Mouse (Mus musculus): Measurements from ENCODE around the gene Hspa14.

The Hspa14 gene

DNA sequence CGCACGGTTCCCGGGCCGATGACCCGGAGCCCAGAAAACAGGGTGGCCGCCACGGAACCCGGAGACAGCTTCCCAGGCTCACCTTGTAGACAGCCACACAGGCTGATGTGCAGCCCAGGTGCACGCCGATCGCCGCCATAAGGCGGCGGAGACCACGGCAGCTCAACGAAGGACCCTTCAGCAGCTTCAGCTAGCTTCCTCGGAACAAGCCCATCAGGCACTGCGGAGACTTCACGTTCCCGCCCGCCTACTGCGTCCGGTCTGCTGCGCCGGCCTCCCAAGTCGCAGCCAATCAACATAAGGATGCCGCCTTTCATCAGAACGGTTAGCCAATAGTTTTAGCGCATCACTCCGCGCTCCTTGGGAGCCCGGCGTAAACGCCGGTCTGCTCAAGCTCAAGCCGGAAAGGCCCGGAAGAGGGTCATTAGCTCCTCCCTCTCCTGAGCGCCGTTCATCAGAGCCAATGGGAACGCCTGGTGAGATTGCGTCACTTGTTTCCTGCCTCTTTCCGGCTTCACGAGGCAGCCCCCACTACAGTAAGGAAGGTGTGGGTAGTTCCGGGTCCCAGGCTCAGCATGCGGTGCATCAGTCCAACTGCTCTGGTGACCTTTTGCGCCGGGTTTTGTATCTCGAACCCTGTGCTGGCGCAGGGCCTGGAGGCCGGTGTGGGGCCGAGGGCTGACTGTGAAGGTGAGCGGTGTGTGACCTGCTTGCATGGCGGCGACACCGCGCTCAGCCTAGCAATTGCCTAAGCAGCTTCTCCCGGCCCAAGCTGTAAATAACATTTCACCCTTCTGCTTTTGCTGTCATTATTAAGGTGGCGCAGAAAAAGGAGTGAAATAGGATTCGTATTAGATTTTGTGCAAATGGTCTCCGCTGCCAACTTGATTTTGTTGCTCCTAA, at the start of gene Hspa14, which contains the start of the genes Gm45902 and Cdnf:
TSS of gene Hspa14 (minus strand) at position 263 of the 903 bp plus-strand sequence.
TSS of gene Gm45902 (minus strand) at position 239 of the 903 bp plus-strand sequence.
TSS of gene Cdnf (plus strand) at position 479 of the 903 bp plus-strand sequence.
- DNase-seq (ENCODE audit: low spot score in 2 of 2): peak; percentile 92 to 95

DNA sequence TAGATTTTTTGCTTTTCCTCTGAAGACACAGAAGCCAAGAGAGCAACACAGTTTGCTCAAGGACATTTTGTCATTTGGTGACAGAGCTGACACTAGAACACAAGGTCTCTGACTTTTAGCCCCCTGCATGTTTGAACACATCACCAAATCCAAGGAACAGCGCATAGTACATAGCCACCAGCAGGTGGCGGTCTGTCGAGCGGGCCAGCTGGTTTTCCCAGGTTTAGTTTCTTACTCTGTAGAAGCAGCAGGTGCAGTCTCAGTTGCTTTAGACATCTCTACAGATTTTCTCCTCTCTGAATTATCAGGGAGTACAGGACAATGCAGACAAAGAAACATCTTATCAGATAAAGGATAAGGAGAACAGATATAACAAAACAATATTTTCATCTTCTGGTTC, 34.0 kb upstream of the Hspa14 start:
- DNase-seq (ENCODE audit: low spot score in 2 of 2): peak; percentile 51 to 73

DNA sequence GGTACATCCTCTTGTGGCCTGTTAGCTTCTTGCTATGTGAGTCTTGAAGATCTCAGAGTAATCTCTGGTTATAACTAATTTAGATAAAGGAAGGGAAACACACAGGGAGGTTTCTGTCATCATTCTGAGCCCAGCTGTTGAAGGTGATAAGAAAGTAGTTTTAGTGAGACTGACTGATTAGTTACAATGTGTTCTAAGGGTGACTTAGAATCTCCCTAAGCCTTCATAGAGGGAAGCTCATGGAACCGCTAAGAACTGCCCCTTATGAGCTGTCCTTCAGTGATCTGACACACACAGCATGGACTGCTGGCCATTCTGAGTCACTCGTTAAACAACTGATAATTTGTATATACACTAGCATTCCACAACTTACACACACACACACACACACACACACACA, 33.4 kb upstream of the Hspa14 start:
- DNase-seq (ENCODE audit: low spot score in 2 of 2): no peak

DNA sequence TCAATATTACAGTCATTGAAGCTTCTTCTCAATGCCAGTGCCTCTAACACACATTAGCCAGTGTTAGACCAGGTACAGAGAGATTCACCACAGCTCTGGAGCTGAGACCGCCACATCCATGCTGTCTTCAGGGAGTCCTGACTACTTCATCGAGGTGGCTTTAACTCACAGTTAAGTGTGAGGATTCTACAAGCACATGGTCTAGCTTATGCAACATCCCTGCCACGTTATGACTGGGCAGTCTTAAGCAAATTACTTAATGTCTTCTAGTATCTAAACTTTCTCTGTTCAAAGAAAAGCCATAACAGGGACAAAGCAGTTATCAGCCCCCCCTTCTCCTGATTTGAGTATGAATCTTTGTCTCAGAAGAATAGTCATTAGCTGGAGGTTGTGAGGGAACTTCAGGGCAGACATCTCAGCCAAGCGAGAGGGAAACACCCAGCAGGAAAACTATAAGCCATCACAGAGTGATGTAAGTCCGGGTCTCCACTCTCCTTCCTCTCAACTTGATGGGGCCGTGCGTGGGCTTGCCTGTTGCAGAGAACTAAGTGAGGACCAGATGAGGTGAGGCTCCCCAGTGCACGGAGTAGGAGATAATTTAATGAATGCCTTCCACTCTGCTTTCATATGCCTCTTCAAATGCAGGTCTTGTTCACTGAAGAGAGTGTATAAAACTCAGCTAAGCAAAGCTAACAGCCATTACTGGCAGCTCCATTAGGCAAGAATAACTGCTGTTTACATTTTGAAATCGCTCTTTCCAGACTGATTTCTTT, 28.9 kb upstream of the Hspa14 start:
- DNase-seq (ENCODE audit: low spot score in 2 of 2): no peak

DNA sequence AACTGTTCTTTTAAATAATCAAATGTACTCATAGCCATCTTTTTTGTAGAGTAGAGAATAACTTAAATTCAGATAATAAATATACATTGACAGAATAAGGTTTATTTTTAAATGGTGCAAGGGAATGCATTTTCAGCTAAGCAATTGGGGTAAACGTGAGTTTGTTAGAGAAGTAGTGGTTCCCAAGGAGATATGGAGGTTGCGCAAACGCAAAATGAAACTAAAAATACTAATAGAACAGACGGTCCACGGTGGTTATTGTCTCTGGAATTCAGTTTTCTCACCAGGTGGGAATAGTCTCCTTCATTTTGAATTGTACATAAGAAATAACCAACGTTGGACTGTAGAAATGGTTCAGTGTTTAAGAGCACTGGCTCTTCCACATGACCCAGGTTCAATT, 13.7 kb upstream of the Hspa14 start:
- DNase-seq (ENCODE audit: low spot score in 2 of 2): no peak

DNA sequence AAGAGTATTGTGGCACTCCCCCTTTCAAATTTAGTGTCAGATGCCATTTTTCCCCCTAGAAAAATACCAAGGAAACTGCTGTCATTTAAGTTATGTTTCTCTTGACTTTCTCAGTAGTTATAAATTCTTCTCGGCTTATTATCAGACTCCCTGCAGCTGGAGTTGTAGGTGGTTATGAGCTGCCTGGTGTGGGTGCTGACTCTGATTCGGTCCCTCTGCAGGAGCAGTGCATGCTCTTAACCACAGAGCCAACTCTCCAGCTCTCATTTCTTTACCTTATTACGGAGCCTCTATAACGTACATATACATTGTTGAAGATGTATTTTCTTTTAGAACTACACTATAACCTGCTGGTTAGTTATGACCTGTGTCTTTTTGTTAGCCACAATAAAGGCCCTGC, 9.9 kb upstream of the Hspa14 start:
- no peak for DNase-seq (ENCODE audit: low spot score in 2 of 2)

DNA sequence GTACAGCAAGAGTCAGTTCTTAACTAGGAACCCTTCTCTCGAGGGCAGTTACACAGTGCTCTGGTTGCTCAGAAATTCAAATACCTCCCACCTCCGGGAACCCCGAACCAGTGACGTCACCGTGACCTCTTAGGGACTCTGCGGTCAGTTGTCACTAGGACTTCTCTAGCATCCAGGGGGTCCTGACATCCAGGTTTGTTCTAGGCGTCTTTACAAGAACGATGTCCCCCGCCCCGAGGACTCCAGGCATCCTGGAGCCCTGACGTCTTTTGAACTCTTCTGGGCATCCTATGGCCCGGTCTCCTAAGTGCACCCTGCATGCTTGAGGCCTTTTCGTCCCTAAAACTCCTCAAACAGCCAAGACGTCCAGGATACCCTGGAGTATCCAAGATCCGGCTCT, 538 bp downstream of the Hspa14 start:
- peak; percentile 43 to 76 for DNase-seq (ENCODE audit: low spot score in 2 of 2)

DNA sequence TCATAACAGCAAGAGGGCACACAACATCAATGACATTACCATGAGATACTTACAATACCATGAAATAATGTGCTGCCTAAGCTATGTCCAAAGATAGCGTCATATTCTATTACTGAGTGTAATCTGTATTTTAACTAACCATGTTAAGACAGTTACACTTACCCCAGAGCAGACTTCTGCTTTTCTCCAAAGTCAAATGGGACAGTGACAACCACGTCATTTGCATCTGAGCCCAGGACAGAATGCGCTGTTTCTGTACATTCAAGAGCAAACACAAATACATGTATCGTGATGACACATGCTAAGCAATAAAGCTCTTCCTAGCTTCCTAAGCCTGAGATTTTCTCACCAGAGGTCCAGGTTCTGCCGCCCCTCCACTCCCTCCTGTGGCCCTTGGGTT, 11.7 kb downstream of the Hspa14 start:
- DNase-seq (ENCODE audit: low spot score in 2 of 2): no peak

DNA sequence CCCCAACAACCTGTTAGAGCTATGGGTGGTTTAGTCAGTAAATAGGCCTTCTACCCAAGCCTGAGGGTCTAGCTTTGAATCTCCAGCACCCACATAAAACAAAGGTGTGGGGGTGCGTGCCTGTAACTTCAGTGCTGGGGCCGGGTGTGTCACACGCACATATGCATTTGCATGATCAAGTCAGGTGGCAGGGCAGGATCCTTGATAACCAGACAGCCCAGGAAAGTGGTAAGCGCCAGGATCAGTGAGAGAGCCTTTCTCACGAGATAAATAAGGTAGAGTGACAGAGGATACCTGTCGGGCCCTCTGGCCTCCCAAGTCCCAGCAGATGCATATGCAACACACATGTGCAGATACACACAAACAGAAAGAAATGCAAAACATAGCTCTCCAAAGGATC, 13.1 kb downstream of the Hspa14 start:
- DNase-seq (ENCODE audit: low spot score in 2 of 2): no peak

DNA sequence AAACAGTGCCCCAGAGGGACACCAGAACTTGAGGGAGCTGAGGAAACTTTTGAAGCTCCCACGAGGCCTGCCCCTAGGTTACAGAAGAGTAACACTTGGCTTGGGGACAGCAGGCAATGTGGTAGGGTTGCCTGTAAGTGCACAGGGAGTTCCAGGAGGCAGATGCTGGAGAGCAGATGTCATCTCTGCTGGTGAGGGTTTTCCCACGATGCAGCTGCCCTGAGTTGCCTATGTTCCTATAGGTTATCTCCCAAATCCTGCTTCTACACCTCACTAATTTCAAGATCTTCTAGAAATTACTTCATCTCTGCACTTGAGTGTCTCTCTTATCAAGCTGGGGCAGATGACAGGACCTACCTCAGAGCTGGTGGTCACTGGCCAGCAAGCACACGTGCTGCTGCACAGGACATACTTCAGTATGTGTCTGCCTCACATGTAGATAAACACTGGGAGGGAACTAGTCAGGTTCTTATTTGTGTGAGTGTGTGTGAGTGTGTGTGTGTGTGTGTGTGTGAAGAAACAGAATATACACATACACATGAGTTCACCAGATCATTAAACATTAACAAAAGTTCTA, 18.7 kb downstream of the Hspa14 start:
- no peak for DNase-seq (ENCODE audit: low spot score in 2 of 2)

DNA sequence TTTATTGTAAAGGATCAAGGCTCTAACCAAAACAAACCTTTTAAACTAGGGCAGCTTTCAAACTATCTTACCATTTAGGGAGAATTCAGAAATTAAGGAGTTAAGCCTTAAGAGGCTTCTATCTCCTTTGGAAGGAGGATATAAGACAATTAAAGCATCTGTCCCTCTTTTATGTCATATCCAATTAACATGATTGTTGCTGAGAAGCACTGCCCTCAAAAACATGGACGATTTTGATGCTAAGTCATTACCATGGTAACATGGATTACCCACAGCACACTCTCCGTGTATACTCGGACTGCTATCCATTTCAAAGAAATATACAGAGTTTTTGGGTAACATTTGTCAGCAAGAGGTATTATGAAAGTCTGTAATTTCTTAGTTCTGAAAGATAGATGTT, 22.8 kb downstream of the Hspa14 start:
- no peak for DNase-seq (ENCODE audit: low spot score in 2 of 2)

DNA sequence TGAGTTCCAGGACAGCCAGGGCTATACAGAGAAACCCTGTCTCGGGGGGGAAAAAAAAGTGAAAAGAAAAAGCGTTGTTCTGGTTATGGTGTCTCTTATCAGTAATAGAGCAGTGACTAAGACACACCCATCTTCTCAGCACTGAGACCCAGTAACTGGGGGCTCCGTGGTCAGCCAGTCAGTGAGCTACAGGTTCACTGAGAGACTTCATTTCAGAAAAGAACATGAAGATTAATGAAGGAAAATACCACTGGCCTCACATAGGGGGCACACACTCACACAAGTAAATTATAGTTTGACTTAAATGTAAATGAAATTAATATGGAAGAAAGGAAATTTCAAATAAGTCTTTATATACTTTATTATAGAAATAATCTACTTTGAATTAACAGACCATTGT, 32.4 kb downstream of the Hspa14 start:
- DNase-seq (ENCODE audit: low spot score in 2 of 2): no peak

DNA sequence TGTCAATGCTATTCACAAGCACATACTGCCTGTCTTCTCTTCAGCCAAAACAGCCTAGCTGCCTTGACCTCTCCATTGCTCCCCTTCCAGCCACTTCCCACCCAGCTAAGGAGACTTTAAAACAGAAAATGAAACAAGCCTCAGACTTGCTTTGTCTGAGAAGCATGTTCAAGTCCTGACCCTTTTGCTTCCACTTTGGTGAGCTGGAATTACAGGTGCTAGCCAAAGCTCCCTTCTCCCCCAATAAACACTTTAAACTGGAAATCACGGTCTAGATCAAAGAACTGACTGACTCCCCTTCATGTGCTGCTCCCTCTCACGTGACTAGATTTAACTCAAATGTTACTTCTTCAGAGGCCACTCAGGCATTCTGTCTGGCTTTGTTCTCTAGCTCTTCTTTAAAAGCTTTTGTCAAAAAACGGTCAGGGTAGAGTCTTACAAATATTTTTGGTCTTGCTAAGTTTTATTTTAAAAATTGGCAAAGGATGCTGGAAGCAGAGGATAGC, 36.8 kb downstream of the Hspa14 start:
- DNase-seq (ENCODE audit: low spot score in 2 of 2): no peak

DNA sequence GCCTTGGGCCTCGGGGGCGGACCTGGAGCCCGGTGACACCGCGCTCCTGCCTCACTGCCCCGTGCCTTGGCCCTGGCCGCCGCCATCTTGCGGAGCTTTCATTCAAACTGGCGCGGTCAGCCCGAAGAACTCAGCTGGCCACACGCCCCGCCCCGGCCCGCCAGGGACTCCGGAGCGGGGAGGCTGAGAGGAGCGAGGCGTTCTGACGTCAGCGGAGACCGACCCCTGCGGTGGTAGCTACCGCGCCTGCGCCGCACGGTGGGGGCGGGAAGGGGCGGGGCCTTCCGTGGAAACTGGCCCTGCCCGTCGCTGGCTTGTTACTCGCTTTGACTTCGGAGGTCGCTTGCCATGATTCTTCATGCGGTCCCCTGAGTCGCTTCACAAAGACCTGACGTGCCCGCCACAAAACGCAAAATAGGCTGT, 37.7 kb downstream of the Hspa14 start, which contains the start of gene Suv39h2:
TSS of gene Suv39h2 (minus strand) at position 171 of the 423 bp plus-strand sequence.
- DNase-seq (ENCODE audit: low spot score in 2 of 2): peak; percentile 98 to 99

DNA sequence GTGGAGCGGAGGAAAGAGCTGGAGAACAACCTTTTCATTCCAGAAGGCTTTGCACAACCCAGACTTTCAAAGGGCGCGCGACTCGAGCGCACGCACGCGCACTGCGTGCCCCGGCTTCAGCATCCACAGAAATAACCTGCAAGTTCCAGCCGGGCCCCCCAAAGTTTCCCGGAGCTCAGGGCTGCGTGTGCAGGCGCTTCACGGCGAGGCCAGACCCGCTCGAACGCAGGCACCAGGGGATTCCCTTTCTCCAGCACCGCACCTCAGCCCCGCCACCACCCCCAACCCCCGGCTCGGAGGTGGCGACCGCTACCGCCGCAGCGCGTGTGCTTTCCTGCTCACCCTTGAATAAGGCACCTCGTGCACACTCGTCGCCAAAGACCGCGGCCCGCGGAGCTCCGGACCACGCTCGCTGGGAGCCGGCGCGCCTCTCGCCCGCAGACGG, 38.2 kb downstream of the Hspa14 start:
- DNase-seq (ENCODE audit: low spot score in 2 of 2): peak; percentile 61 to 78

DNA sequence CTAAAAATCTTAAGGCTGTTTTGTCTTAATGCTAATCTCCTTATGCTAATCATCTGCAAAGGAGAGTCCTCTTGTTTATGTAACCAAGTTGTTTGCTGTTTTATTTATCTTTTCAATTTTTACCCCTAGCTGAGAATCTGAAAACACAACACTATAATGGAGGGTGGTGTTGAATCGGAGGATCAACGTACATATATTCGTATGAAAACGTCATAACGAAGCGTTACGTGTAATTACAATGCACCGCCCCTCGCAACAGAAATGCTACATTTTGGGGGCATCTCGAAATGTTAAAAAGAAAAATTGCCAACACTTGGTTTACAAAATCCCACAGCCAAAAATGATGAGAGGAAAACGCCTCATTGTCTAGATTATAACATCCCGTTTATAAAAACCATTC, 38.7 kb downstream of the Hspa14 start:
- DNase-seq (ENCODE audit: low spot score in 2 of 2): no peak

DNA sequence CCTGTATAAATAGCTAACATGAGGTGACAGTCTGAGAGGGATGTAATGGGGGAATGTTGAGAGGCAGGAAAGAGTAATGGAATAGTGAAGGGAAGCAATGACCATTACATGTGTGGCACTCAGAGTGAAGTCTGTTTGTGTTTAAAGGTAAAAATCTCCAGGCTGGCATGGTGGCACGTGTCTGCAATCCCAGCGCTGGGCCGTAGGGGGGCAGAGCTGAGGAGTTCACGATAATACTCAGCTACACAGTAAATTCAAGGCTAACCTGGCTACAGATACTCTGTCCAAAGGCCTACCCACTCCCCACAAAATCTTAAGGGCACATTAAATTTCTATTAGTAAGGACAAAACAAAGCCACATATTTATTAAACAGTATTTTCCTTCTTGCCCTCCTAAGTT, 56.0 kb downstream of the Hspa14 start:
- DNase-seq (ENCODE audit: low spot score in 2 of 2): peak in 1 of 2 experiments; percentile 56

DNA sequence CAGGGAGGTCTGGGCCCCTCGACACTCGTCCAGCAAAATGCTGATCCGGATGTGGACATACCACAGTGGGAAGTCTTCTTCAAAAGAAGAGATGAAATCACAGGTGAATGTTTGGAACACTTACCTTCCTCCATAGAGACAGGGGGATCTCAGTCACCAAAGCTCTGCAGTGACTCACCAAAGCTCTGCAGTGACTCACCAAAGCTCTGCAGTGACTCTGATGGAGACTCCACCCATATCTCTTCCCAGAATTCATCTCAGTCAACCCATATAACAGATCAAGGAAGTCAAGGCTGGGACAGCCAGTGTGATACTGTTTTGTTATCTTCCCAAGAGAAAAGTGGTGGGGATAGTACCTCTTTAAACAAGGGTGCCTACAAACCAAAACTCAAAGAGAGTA, 59.5 kb downstream of the Hspa14 start:
- DNase-seq (ENCODE audit: low spot score in 2 of 2): no peak

DNA sequence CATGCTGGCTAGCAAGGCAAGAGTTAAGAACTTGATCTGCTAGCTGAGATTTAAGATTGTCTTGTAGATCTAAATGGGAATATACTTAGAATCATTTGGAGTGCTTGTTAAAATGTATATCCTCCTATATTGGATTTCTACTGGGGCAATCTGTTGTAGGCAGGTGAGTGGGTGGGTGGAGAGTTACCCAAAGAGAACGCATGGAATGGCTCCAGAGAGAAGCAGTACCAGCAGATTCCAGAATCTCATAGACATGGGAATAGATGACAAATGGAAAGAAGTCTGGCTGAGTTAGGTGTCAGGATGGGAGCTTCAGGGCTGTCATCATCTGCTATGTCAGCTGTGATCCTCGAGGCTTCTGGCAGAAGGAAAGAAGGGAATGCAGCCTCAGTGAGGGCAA, 63.2 kb downstream of the Hspa14 start:
- DNase-seq (ENCODE audit: low spot score in 2 of 2): no peak

DNA sequence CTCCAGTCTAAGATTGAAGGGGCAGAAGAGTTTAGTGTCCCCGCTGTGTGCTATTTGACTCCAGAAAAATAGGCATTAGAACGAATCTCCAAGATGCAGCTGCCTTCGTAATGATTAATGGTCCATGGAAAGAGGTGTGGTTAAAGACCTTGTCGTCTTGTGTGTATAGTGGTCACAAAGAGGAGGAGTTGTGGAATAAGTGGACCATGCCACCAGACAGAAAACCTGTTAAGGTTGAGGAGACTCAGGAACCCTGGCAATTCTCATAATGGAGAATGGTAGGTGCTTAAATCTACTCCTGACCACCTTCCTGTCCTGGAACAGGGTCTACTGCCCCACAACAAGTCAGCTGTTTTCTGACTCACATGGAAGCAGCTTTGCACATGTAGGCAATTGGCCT, 66.6 kb downstream of the Hspa14 start:
- DNase-seq (ENCODE audit: low spot score in 2 of 2): no peak

DNA sequence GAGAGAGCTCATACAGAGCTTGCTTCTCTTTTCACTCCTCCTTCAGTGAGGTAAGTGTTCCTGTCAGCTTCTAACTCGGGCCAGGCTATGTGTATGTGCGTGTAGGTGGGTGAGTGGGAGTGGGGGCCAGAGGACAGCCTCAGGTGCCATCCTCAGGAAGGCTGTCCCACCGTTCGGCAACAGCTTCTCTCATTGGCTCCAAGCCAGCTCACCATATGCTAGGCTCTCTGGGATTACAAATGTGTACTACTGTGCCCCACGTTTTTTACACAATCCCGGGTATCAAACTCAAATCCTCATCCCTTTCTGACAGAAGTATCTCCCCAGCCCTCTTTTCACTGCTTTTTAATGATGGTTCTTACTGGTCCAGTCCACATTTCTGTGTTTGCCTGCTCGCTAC, 68.4 kb downstream of the Hspa14 start:
- DNase-seq (ENCODE audit: low spot score in 2 of 2): no peak
